Mouse (Mus musculus) mesoderm, embryonic 11.5 days (tissue): ENCODE measurements at regions not wholly inside any gene's neighbourhood (a gene's known extent, or its start where the extent isn't known, plus 50 kb on each side); places are given as distances from the start of the nearest gene placed in this dataset.
"Not testable (repeated sequence)": the region's sequence is repeated elsewhere in the genome, so short reads cannot be mapped to it uniquely, and the experiment has no call there.

Experiments used
- DNase-seq: peaks from one replicate; pipeline ENCODE4 v3.0.0-alpha.2; 2012; ENCODE audit warnings: low read depth, low spot score

- no peak for DNase-seq
Observed at GRCm38 (mm10) chr10:72298824-72299551, 355.7 kb upstream of the Zwint start.

- not testable (repeated sequence) for DNase-seq
Observed at GRCm38 (mm10) chr10:72309045-72309444, 345.6 kb upstream of the Zwint start.

GRCm38 (mm10) chr10:72318308-72318707 lies 336.3 kb upstream of the Zwint start:
- DNase-seq, result no peak

- no peak for DNase-seq
Observed at GRCm38 (mm10) chr10:72320307-72320706, 334.3 kb upstream of the Zwint start.

- DNase-seq, result no peak
Observed at GRCm38 (mm10) chr10:72326624-72327023, 328.0 kb upstream of the Zwint start.

GRCm38 (mm10) chr10:72347253-72347652 lies 307.4 kb upstream of the Zwint start:
- DNase-seq, result no peak

GRCm38 (mm10) chr10:72347949-72348663 lies 306.5 kb upstream of the Zwint start:
- no peak for DNase-seq

GRCm38 (mm10) chr10:72352810-72353209 lies 301.8 kb upstream of the Zwint start:
- no peak for DNase-seq

- no peak for DNase-seq
Observed at GRCm38 (mm10) chr10:72353515-72353914, 301.1 kb upstream of the Zwint start.

- DNase-seq, result no peak
Observed at GRCm38 (mm10) chr10:72383351-72383750, 271.3 kb upstream of the Zwint start.

- no peak for DNase-seq
Observed at GRCm38 (mm10) chr10:72384826-72385225, 269.8 kb upstream of the Zwint start.

- DNase-seq, result peak; percentile 11
Observed at GRCm38 (mm10) chr10:72391397-72391796, 263.2 kb upstream of the Zwint start.

GRCm38 (mm10) chr10:72393279-72394041 lies 261.2 kb upstream of the Zwint start:
- no peak for DNase-seq

GRCm38 (mm10) chr10:72394367-72394766 lies 260.3 kb upstream of the Zwint start:
- DNase-seq, result no peak

GRCm38 (mm10) chr10:72403290-72403689 lies 251.4 kb upstream of the Zwint start:
- no peak for DNase-seq

- no peak for DNase-seq
Observed at GRCm38 (mm10) chr10:72410305-72410704, 244.3 kb upstream of the Zwint start.

GRCm38 (mm10) chr10:72411670-72412069 lies 243.0 kb upstream of the Zwint start:
- DNase-seq, result no peak

GRCm38 (mm10) chr10:72454629-72455028 lies 200.0 kb upstream of the Zwint start:
- no peak for DNase-seq

GRCm38 (mm10) chr10:72484315-72484714 lies 170.3 kb upstream of the Zwint start:
- DNase-seq, result no peak

- DNase-seq, result no peak
Observed at GRCm38 (mm10) chr10:72532431-72532830, 122.2 kb upstream of the Zwint start.

GRCm38 (mm10) chr10:72533427-72533826 lies 121.2 kb upstream of the Zwint start:
- DNase-seq, result no peak

- DNase-seq, result no peak
Observed at GRCm38 (mm10) chr10:72533859-72534258, 120.8 kb upstream of the Zwint start.
